In the genomic region with DNA sequence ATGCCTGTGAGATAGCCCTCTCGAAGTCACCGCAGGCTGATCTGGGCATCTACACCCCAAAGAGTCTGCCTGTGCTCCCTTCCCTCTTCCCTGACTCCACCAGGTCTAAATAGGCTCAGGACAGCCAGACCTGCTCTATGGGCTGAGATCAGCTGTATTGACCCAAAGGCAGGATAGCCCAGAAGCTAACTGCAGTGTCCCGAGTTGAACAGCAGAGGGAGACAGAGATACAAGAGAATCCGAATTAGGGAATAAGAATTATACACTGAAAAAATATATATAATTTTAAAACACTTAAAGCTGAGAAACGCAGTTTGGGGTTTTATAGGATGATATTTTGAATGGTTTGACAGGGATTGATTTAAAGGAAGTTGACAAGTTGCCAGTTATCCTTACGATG, we compare ENCODE assay signal across 10 mouse cellular contexts. TPM values are rescaled to one million over a fixed set of nuclear protein-coding genes. Genes with fewer than 3 reads are reported as not detected.
A peak's percentile ranks its signal among the peaks of the same experiment; 100 is the strongest.
DNase-seq lines count a peak whose midpoint lies in the region; ATAC-seq lines count a peak whose summit lies in the region.
"Had no signal": no experiment of that assay in that cellular context is flagged by ENCODE, and none has a peak within 500 bp of the region (broad histone marks: within the 10 kb centered on the region; RNA-seq: fewer than 3 reads in every experiment).

No protein-coding gene starts in this region.

- no peak for ATAC-seq in kidney, embryonic 14.5 days (ENCODE audit: low FRiP score, low TSS enrichment)
- no peak for ATAC-seq in inflammation-experienced regulatory T-cells, adult 6 months

- no peak overlapping the region for H3K27ac ChIP-seq in kidney, embryonic 14.5 days (ENCODE audit: low read depth, low read length)

- no peak overlapping the region for H3K4me3 ChIP-seq in kidney, embryonic 14.5 days (ENCODE audit: low read length)

- H3K9ac ChIP-seq in kidney, embryonic 14.5 days (ENCODE audit: low read depth, low read length): no peak overlapping the region

- no peaks in the 10 kb centered on the region for H3K9me3 ChIP-seq in kidney, embryonic 14.5 days (ENCODE audit: control insufficient read depth, low read length)

- DNase-seq in kidney, adult 11 months: peak; percentile 25
- DNase-seq in MN1 (ENCODE audit: low spot score): peak; percentile 64
- peak; percentile 35 for DNase-seq in c-Kit-positive CD71-negative TER-119-negative erythroid progenitor cells, embryonic 14.5 days (ENCODE audit: low read depth)
- DNase-seq in gastrocnemius, postnatal 14 days: peak; percentile 34
- peak; percentile 23 to 63 for DNase-seq in left cerebral cortex, adult 18-20 months (ENCODE audit: low spot score in 2 of 2)
- peak; percentile 9 to 27 for DNase-seq in natural killer cell, adult 2 months (ENCODE audit: low spot score in 2 of 2)

- intact Hi-C loops in gastrocnemius, postnatal 14 days (cut with DNase I; ENCODE audit: low total_unique reads): no loop called here

- no peaks in the 10 kb centered on the region for H3K4me1 ChIP-seq in kidney, embryonic 14.5 days (ENCODE audit: control insufficient read depth, insufficient read depth, low read length)

- H3K36me3 ChIP-seq in kidney, embryonic 14.5 days (ENCODE audit: control insufficient read depth, insufficient read depth, low read length): no peaks in the 10 kb centered on the region

- H3K27me3 ChIP-seq in kidney, embryonic 14.5 days (ENCODE audit: control insufficient read depth, insufficient read depth, low read length): peaks cover 4% of the 10 kb centered on the region; the same call in 1 of the 2 replicates

- WGBS in kidney, embryonic 14.5 days: 26% methylated on average over 6 of the region's 6 CpGs

- H3K4me2 ChIP-seq in kidney, embryonic 14.5 days (replicated peaks; ENCODE audit: low read depth, low read length): no peak overlapping the region

RNA-seq across cellular contexts. Expression of a gene that starts 56.2 kb away (rescaled TPM):
- 0.81 TPM in 1 of 2 replicates, not detected in the other for polyA plus RNA-seq in kidney, embryonic 14.5 days (2014; fragmentation: Nextera tagmentation; extraction: Ambion mirVana)
- not detected for total RNA-seq in gastrocnemius, postnatal 14 days (2021)
- total RNA-seq in left cerebral cortex, adult 18-20 months (2021): not detected
- polyA plus RNA-seq in inflammation-experienced regulatory T-cells, adult 6 months (2017; shearing (Covaris generic)): under 1 TPM in 1 of 3 experiments, not detected in 2; 0.62 TPM
- total RNA-seq: gastrocnemius, adult 8-10 months; neutrophil, adult 5-6 weeks had no signal
